Mouse (Mus musculus): ENCODE measurements around the gene Bub1.

The Bub1 gene

GRCm38 (mm10) chr2:127831401-127832102 lies at the start of gene Bub1:
TSS of gene Bub1 (minus strand) at chr2:127831865.
- DNase-seq (ENCODE audit: low spot score), result peak; percentile 97

- no peak for DNase-seq (ENCODE audit: low spot score)
Measured at GRCm38 (mm10) chr2:127881063-127881462, 49.4 kb upstream of the Bub1 start.

GRCm38 (mm10) chr2:127864381-127864780 lies 32.7 kb upstream of the Bub1 start:
- DNase-seq (ENCODE audit: low spot score), result peak; percentile 13

- no peak for DNase-seq (ENCODE audit: low spot score)
Measured at GRCm38 (mm10) chr2:127854332-127854991, 22.8 kb upstream of the Bub1 start.

GRCm38 (mm10) chr2:127850371-127850770 lies 18.7 kb upstream of the Bub1 start:
- no peak for DNase-seq (ENCODE audit: low spot score)

GRCm38 (mm10) chr2:127846571-127846970 lies 14.9 kb upstream of the Bub1 start:
- no peak for DNase-seq (ENCODE audit: low spot score)

GRCm38 (mm10) chr2:127846008-127846407 lies 14.3 kb upstream of the Bub1 start:
- DNase-seq (ENCODE audit: low spot score), result no peak

- peak; percentile 32 for DNase-seq (ENCODE audit: low spot score)
Measured at GRCm38 (mm10) chr2:127845346-127845982, 13.8 kb upstream of the Bub1 start.

GRCm38 (mm10) chr2:127842421-127842820 lies 10.8 kb upstream of the Bub1 start:
- DNase-seq (ENCODE audit: low spot score), result no peak

- DNase-seq (ENCODE audit: low spot score), result no peak
Measured at GRCm38 (mm10) chr2:127841402-127841801, 9.7 kb upstream of the Bub1 start.

- DNase-seq (ENCODE audit: low spot score), result no peak
Measured at GRCm38 (mm10) chr2:127839425-127839824, 7.8 kb upstream of the Bub1 start.

GRCm38 (mm10) chr2:127838576-127838975 lies 6.9 kb upstream of the Bub1 start, which contains the start of gene Acoxl:
TSS of gene Acoxl (plus strand) at chr2:127838876.
- no peak for DNase-seq (ENCODE audit: low spot score)

GRCm38 (mm10) chr2:127832833-127833190 lies 1.1 kb upstream of the Bub1 start:
- DNase-seq (ENCODE audit: low spot score), result peak; percentile 75

- DNase-seq (ENCODE audit: low spot score), result no peak
Measured at GRCm38 (mm10) chr2:127832103-127832832, 603 bp upstream of the Bub1 start.

- peak; percentile 95 for DNase-seq (ENCODE audit: low spot score)
Measured at GRCm38 (mm10) chr2:127791919-127792603, 39.6 kb downstream of the Bub1 start, which contains the start of gene Mtln. TSS of gene Mtln (minus strand) at chr2:127792488.

GRCm38 (mm10) chr2:127789651-127790270 lies 41.9 kb downstream of the Bub1 start:
- DNase-seq (ENCODE audit: low spot score), result no peak

GRCm38 (mm10) chr2:127789138-127789537 lies 42.5 kb downstream of the Bub1 start:
- peak; percentile 40 for DNase-seq (ENCODE audit: low spot score)

- DNase-seq (ENCODE audit: low spot score), result peak; percentile 93
Measured at GRCm38 (mm10) chr2:127788440-127789116, 43.1 kb downstream of the Bub1 start, which contains the start of gene Nphp1. TSS of gene Nphp1 (minus strand) at chr2:127788897.

GRCm38 (mm10) chr2:127787226-127787625 lies 44.4 kb downstream of the Bub1 start:
- no peak for DNase-seq (ENCODE audit: low spot score)

GRCm38 (mm10) chr2:127778451-127778850 lies 53.2 kb downstream of the Bub1 start:
- no peak for DNase-seq (ENCODE audit: low spot score)

GRCm38 (mm10) chr2:127775013-127775412 lies 56.7 kb downstream of the Bub1 start:
- no peak for DNase-seq (ENCODE audit: low spot score)
